Mouse (Mus musculus) layer of hippocampus, adult 2 months (tissue): Measurements from ENCODE around the gene Aunip. TPM values are rescaled to one million over a fixed set of nuclear protein-coding genes. Genes with fewer than 3 reads are reported as not detected.
A peak's percentile ranks its signal among the peaks of the same experiment; 100 is the strongest.
"Not testable (repeated sequence)": the region's sequence is repeated elsewhere in the genome, so short reads cannot be mapped to it uniquely, and the experiment has no call there.

Source experiments
- DNase-seq, 2 experiments: peaks; one replicate each; pipeline ENCODE4 v3.0.0; 2022; ENCODE audit warnings: low spot score in 2 of 2
- H3K27ac ChIP-seq: fragments of 200-600 bp; 2 replicates; pipeline ENCODE4 v1.8.1; 2022
- H3K4me3 ChIP-seq: fragments of 200-600 bp; 2 replicates; pipeline ENCODE4 v1.8.1; 2022; ENCODE audit warnings: mild to moderate bottlenecking
- CTCF ChIP-seq: fragments of 200-600 bp; conservative IDR thresholded peaks from 2 replicates; pipeline ENCODE4 v1.8.1; 2022; ENCODE audit warnings: antibody characterized with exemption, mild to moderate bottlenecking, moderate library complexity
- total RNA-seq, 2 experiments: library from RNA; stranded (reverse); gene quantifications; 2 replicates each; pipeline ENCODE4 v1.2.3; 2021

The Aunip gene
- total RNA-seq, 2 experiments from 2014 or later: 0.56 to 0.67 TPM

DNA sequence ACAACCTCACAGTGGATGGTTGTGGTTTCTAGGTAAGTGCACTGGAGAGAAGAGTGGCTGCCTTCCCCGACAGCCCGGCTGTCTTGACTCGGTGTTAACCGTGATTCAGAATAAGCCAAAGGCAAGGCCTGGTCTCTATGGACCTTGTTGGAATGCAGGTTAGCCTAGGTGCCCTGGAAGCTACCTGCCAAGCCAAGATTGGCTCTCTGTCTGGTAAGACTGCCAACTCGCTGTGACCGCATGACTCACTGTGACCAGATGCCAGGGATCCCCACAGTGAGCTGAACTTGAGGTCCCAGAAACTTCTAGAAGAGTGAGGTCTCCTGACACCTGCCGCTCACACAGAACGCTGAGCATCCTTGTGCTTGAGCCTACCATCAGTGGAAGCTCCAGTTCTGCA is 33.9 kb upstream of the Aunip start:
- no peak for DNase-seq
- H3K27ac ChIP-seq: peak overlapping the region; percentile 87
- H3K4me3 ChIP-seq: no peak overlapping the region
- TF ChIP-seq CTCF: no peak

DNA sequence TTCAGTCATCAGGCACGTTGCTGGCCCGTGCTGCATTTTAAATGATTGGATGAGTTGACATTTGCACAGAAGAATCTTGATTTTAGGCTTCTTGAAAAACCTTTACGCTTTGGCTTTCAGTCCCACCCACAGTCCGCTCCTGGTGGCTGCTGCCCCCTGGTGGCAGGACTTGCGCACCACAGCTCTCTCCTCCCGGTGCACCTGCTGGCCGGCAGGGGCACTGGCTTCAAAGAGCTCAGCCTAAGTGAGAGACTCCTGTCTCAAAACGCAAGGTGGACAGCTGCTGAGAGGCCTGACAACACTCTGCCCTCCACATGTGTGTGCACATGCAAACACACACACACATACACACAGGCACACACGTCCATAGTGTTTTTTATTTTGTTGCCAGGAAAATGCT is 32.8 kb upstream of the Aunip start:
- TF ChIP-seq CTCF: peak; percentile 100
- Histone ChIP-seq H3K27ac (peak overlapping the region; percentile 87), H3K4me3 (peak overlapping the region; percentile 30; the same call in 1 of the 2 replicates)
- peak; percentile 90 to 98 for DNase-seq

DNA sequence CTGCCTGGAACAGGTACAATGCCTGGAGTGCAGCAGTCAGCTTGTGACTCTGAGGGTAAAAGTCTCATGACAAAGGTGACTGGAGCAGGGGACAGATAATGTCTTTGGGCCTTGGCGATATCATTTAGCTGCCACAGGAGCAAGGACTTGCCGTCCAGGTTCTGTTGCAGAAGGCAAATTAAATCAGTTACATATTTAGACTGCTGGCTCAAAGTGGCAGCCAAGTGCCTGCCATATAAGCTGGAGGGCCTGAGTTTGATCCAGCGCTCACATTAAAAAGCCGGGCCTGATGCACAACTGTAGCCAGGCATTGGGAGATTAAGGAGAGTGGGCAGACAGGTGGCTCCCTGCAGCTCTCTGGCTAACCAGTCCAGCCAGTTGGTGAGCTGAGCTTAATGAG is 31.0 kb upstream of the Aunip start:
- H3K4me3 ChIP-seq: no peak overlapping the region
- H3K27ac ChIP-seq: no peak overlapping the region
- no peak for TF ChIP-seq CTCF
- DNase-seq: no peak

DNA sequence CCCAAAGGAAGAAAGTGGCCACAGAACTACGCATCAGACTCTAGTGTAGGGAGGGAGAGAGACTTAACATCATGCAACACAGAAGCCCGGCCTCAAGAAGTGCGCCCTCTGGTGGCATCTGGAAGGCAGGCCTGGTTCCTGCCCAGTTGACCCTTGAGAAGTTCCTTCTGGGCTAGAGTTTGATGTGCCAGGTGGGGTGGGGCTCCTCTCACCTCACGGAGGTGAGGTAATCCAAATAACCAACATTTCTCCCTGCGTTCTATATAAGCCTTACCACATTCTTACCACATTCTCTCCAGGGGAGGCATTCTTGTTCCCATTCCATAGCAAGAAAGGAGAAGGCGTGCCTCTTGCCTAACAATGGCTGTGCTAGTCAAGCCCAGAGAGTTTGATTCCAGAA is 29.9 kb upstream of the Aunip start:
- peak; percentile 95 for TF ChIP-seq CTCF
- Histone ChIP-seq H3K4me3 (no peak overlapping the region), H3K27ac (no peak overlapping the region)
- DNase-seq: peak; percentile 63 to 81

DNA sequence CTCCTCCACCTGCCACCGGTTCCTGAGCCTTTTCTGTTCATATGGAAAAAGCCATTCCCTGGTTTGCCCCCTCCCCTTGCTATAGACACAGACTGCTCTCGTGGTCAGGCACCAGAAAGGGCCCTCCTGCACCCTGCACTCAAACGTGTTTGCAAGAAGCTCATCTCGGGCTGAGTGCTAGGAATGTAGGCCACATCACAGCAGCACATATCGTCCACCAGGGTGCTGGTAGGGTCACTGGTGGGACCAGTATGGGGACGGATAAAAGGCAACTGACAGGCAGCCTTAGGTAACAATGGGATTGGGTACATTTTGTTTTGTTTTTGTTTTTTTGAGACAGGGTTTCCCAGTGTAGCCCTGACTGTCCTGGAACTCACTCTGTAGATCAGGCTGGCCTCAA is 29.5 kb upstream of the Aunip start:
- no peak for DNase-seq
- H3K4me3 ChIP-seq: no peak overlapping the region
- no peak overlapping the region for H3K27ac ChIP-seq
- TF ChIP-seq CTCF: no peak

DNA sequence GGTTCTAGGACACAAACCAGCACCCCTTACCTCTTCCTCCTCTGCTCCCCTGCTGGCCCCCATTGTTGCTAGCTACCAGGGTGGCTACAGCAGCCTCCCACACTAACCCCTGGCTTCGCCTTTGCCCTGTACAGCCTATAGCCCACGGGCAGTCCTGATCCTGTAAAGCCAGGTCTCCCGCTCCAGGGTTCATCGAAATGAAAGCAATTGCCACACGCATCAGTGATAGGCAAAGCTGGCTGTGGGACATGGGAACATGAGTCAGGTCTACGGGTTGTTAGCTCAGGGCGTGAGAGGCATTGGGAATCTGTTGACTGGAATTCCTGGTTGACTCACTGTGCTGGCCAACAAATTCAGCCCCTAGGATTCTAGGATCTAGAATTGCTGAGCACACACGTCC is 28.4 kb upstream of the Aunip start:
- Histone ChIP-seq H3K4me3 (no peak overlapping the region), H3K27ac (peak overlapping the region; percentile 98)
- TF ChIP-seq CTCF: no peak
- no peak for DNase-seq

DNA sequence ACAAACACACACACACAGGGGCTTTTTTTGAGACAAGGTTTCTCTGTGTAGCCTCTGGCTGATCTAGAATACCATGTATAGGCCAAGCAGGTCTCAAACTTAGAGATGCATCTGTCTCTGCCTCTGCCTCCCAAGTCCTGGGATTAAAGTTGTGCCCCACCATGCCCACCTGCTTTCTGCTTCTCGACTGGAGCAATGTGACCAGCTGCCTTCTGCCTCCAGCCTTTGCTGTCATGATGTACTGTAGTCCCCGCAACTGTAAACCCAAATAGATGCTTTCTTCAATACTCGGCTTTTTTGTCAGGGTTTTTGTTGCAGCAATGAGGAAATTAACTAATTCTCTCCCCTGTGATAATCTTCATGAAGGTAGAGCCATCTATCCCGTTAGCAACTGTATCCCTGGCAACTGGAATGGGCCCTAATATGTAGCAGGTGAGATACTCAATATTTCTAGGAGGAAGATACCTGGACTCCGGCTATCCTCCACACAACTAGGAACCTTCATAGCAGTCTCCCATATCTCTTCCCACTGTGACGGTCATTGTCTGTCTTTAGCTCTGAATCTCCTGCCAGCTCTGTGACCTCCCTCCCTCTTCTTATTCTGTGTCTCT is 27.6 kb upstream of the Aunip start:
- Histone ChIP-seq H3K27ac (peak overlapping the region; percentile 98), H3K4me3 (no peak overlapping the region)
- no peak for DNase-seq
- no peak for TF ChIP-seq CTCF

DNA sequence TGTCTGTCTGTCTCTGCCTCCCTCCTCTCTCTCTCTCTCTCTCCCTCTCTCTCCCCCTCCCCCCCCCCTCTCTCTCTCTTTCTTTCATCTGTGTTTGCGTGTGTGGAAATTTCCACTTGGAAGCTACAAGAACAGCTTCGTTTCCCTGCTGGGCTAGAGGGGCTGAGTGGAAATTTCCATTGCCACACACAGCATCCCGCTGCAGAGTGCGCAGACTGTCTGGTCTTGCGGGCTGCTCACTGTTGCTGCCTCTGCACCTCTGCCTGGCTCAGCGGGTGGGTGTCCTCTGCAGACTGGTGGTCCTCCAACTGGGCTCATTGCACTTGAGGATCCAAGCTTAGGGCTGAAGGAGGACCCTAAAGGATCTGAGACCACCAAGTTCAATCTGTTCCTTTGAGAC is 27.1 kb upstream of the Aunip start:
- peak overlapping the region; percentile 98 for H3K27ac ChIP-seq
- 0 out of 2 replicates have a peak overlapping the region, but pooled peaks have one; percentile 27 for H3K4me3 ChIP-seq
- peak; percentile 65 to 85 for DNase-seq
- TF ChIP-seq CTCF: no peak

DNA sequence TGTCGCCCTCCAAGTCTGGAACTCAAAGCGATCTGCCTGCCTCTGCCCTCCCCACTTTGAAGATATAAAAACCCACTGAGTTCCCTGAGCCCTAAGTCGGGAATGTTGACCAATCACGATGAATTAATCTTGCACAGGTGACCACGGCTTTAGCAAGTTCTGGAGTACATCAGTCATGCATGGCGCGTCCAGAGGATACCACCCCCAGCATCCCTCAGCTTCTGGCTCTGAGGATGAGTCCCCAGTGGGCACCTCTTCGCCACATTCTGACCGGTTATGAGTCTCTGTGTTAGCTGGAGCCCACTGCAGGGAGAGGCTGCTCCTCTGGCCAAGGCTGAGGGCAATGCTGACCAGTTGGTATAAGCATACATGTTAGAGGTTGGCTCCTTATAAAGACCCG is 26.6 kb upstream of the Aunip start:
- Histone ChIP-seq H3K27ac (peak overlapping the region; percentile 98), H3K4me3 (no peak overlapping the region)
- no peak for DNase-seq
- no peak for TF ChIP-seq CTCF

DNA sequence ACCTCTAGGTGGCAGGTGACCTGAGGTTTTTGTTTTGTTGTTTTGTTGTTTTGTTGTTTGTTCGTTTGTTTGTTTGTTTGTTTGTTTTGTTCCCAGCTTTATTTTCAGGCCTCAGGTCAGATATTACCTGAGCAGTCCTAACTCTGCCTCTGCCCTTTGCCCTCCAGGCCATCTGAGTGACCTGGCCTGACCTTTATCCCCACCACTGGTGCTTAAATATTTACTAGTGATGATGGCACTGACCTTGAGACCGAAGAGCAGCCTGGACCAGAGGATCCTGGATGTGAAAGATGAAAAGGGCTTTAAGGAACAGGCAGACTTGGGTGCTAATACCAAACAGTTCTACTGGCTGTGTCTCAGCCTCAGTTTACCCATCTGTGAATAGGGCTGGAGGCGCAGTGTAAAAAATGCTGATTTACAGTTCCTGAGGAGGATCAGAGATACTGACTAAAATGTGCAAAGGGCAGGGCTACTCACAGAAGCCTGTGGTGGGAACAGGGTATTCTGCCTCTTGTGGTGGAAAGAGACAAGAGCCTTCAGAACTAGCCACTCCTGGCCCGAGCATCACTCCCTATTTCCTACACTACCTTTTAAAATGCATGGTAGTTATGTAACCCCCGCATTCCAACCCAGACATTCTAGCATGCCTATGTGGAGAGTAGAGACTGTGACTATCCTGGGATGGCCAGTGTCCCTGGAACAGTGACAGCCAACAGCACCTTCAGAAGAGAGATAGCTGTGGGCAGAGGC is 25.5 kb upstream of the Aunip start:
- peak; percentile 60 for TF ChIP-seq CTCF
- Histone ChIP-seq H3K27ac (no peak overlapping the region), H3K4me3 (no peak overlapping the region)
- DNase-seq: no peak

DNA sequence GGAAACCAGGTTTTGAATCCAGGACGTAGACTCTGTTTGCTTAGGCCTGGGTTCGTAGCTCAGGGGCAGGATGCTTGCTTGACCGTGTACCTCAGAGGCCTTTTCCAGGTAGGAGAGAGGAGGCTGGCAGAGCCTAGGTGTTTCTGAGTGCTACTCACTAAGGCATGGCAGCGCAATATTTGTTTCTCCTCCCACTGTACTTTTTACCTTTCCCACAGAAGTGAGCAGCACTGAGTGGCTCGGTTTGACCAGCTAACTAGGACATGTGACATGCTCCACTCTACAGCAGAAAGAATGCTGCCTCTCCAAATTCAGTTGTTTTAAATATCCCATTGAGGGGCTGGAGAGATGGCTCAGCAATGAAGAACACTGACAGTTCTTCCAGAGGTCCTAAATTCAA is 22.6 kb upstream of the Aunip start:
- Histone ChIP-seq H3K27ac (no peak overlapping the region), H3K4me3 (no peak overlapping the region)
- no peak for DNase-seq
- TF ChIP-seq CTCF: no peak

DNA sequence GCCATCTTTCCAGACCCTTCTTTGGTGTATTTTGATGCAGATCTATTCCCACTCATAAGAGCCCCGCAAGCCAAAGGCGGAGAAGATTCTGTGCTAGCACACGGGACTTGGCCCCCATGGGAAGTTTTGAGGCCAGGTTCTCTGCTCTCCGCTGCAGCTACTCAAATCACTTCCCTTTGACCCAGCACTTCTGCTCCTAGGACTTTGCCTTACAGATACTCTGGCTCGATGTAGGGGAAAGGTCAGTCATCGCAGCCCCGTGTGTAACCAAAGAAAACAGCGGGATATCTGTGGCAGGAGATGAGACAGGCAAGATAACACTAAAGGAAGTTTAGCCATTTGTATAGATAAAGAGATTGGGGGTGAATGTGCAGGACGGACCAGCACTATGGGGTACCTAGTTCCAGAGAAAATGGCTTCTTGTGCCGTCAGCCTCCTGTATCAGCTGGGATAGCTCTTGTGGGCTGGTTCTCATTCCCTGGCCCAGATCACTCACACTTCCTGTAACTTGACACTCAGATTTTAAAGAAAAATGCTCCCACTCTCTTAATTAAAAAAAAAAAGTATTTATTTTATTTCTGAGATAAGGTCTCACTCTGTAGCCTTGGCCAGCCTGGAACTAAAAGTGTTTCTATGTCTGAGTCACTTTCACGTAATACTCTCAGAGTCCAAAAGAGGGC is 20.7 kb upstream of the Aunip start:
- Histone ChIP-seq H3K27ac (no peak overlapping the region), H3K4me3 (no peak overlapping the region)
- peak; percentile 35; the same call in 1 of the 2 replicates for TF ChIP-seq CTCF
- no peak for DNase-seq

DNA sequence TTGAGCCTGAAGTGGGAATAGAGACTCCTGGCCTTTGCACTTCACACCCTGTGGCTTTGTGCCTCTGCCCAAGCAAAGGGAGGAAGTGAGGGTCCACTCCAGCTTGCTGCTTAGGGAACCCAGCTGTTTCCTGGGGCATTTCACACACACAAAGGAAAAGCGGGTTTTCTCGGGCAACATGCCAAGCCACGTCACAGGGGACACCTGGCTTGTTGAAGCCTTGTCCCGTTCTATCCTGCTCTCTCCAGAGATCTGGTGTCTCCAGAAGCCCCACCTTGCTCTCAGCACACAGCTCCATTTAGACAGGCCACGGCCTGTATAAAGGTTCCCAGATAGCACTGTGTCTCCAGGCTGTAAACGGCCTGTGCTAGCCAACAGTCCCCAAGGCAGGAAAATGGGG is 19.1 kb upstream of the Aunip start:
- Histone ChIP-seq H3K27ac (no peak overlapping the region), H3K4me3 (no peak overlapping the region)
- no peak for TF ChIP-seq CTCF
- no peak for DNase-seq

DNA sequence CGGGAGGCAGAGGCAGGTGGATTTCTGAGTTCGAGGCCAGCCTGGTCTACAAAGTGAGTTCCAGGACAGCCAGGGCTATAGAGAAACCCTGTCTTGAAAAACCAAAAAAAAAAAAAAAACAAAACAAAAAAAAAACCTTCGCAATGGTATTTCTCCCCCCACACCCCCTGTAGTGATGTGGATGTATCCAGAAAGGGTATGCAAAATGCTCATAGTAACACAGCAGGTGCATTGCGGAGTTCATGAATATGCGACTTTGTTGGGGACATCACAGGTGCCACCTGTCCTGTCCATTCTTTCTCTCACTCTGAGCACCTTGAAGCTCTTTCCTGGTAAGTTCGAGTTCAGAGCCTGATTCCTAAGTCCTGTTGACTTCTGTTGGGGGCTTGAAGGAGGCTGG is 16.6 kb upstream of the Aunip start:
- H3K27ac ChIP-seq: peak overlapping the region; percentile 98; the same call in 1 of the 2 replicates
- H3K4me3 ChIP-seq, DNase-seq: not testable (repeated sequence)
